Comparison of ENCODE assay signal across 28 mouse cellular contexts in genomic region chr5:46795102-46795501, GRCm38 (mm10).
DNase-seq lines count a peak whose midpoint lies in the region; ATAC-seq and TF ChIP-seq lines count a peak whose summit lies in the region.
"Had no signal": no experiment of that assay in that cellular context is flagged by ENCODE, and none has a peak within 500 bp of the region (broad histone marks: within the 10 kb centered on the region; RNA-seq: fewer than 3 reads in every experiment).

No protein-coding gene starts in this region.

- no peaks in the 10 kb centered on the region for H3K36me3 ChIP-seq in kidney, embryonic 16.5 days (ENCODE audit: insufficient read depth, low read length)
- no peaks in the 10 kb centered on the region for H3K36me3 ChIP-seq in stomach, embryonic 15.5 days
- no peaks in the 10 kb centered on the region for H3K36me3 ChIP-seq in stomach, postnatal 0 days (ENCODE audit: control insufficient read depth, insufficient read depth, low read length)
- H3K36me3 ChIP-seq in stomach, embryonic 16.5 days (ENCODE audit: control insufficient read depth, insufficient read depth, low read length), result no peaks in the 10 kb centered on the region
- H3K36me3 ChIP-seq in embryonic facial prominence, embryonic 10.5 days (replicated peaks), result no peaks in the 10 kb centered on the region
- H3K36me3 ChIP-seq: embryonic facial prominence, embryonic 12.5 days; embryonic facial prominence, embryonic 15.5 days; forebrain, embryonic 12.5 days; forebrain, embryonic 15.5 days; G1E; heart, embryonic 12.5 days; heart, embryonic 15.5 days had no signal

- TF ChIP-seq CTCF in stomach, postnatal 0 days (IDR thresholded peaks at IDR 0.05; ENCODE audit: low read depth), result no peak

- no peaks in the 10 kb centered on the region for H3K27me3 ChIP-seq in kidney, embryonic 16.5 days (ENCODE audit: insufficient read depth, low read length)
- no peaks in the 10 kb centered on the region for H3K27me3 ChIP-seq in stomach, embryonic 15.5 days (replicated peaks)
- H3K27me3 ChIP-seq in stomach, postnatal 0 days (ENCODE audit: control insufficient read depth, insufficient read depth, low read length), result no peaks in the 10 kb centered on the region
- H3K27me3 ChIP-seq in stomach, embryonic 16.5 days (ENCODE audit: control insufficient read depth, insufficient read depth, low read length), result no peaks in the 10 kb centered on the region
- no peaks in the 10 kb centered on the region for H3K27me3 ChIP-seq in embryonic facial prominence, embryonic 10.5 days (replicated peaks; ENCODE audit: low read depth, poor library complexity, severe bottlenecking)
- H3K27me3 ChIP-seq: CH12.LX; embryonic facial prominence, embryonic 12.5 days; embryonic facial prominence, embryonic 15.5 days; forebrain, embryonic 12.5 days; forebrain, embryonic 15.5 days; heart, embryonic 12.5 days; heart, embryonic 15.5 days; Patski had no signal

- H3K4me1 ChIP-seq in kidney, embryonic 16.5 days (ENCODE audit: insufficient read depth, low read length), result peaks cover 15% of the 10 kb centered on the region; the same call in 1 of the 2 replicates
- no peaks in the 10 kb centered on the region for H3K4me1 ChIP-seq in stomach, embryonic 15.5 days
- H3K4me1 ChIP-seq in stomach, postnatal 0 days (replicated peaks; ENCODE audit: control insufficient read depth, insufficient read depth), result no peaks in the 10 kb centered on the region
- no peaks in the 10 kb centered on the region for H3K4me1 ChIP-seq in stomach, embryonic 16.5 days (ENCODE audit: control insufficient read depth, insufficient read depth, low read length)
- H3K4me1 ChIP-seq in embryonic facial prominence, embryonic 10.5 days, result peaks cover 3% of the 10 kb centered on the region
- H3K4me1 ChIP-seq: embryonic facial prominence, embryonic 12.5 days; embryonic facial prominence, embryonic 15.5 days had no signal

- H3K4me3 ChIP-seq in kidney, embryonic 16.5 days (ENCODE audit: low read length), result no peak overlapping the region
- H3K4me3 ChIP-seq in stomach, embryonic 15.5 days (replicated peaks), result no peak overlapping the region
- H3K4me3 ChIP-seq in stomach, postnatal 0 days (ENCODE audit: low read depth, low read length), result no peak overlapping the region
- H3K4me3 ChIP-seq in stomach, embryonic 16.5 days (replicated peaks; ENCODE audit: low read length), result no peak overlapping the region
- no peak overlapping the region for H3K4me3 ChIP-seq in embryonic facial prominence, embryonic 10.5 days
- H3K4me3 ChIP-seq: embryonic facial prominence, embryonic 12.5 days; embryonic facial prominence, embryonic 15.5 days; erythroblast, embryonic 14.5 days; forebrain, embryonic 12.5 days; forebrain, embryonic 15.5 days; heart, embryonic 12.5 days; heart, embryonic 15.5 days had no signal

- no peak for TF ChIP-seq EP300 in stomach, postnatal 0 days (optimal IDR thresholded peaks at IDR 0.05)

- no peak overlapping the region for H3K9ac ChIP-seq in kidney, embryonic 16.5 days (replicated peaks; ENCODE audit: low read length)
- H3K9ac ChIP-seq in stomach, embryonic 15.5 days, result no peak overlapping the region
- no peak overlapping the region for H3K9ac ChIP-seq in stomach, postnatal 0 days (ENCODE audit: low read length)
- H3K9ac ChIP-seq in stomach, embryonic 16.5 days (ENCODE audit: low read length), result no peak overlapping the region
- H3K9ac ChIP-seq: embryonic facial prominence, embryonic 12.5 days; embryonic facial prominence, embryonic 15.5 days; forebrain, embryonic 12.5 days; forebrain, embryonic 15.5 days; heart, embryonic 12.5 days; heart, embryonic 15.5 days; hindbrain, embryonic 14.5 days had no signal

- H3K27ac ChIP-seq in kidney, embryonic 16.5 days (ENCODE audit: low read length), result peak overlapping the region; percentile 46; the same call in 1 of the 2 replicates
- peak overlapping the region; percentile 35; the same call in 1 of the 2 replicates for H3K27ac ChIP-seq in stomach, embryonic 15.5 days
- H3K27ac ChIP-seq in stomach, postnatal 0 days (replicated peaks), result no peak overlapping the region
- H3K27ac ChIP-seq in stomach, embryonic 16.5 days (ENCODE audit: low read length), result peak overlapping the region; percentile 55
- no peak overlapping the region for H3K27ac ChIP-seq in embryonic facial prominence, embryonic 10.5 days (replicated peaks)
- H3K27ac ChIP-seq: embryonic facial prominence, embryonic 12.5 days; embryonic facial prominence, embryonic 15.5 days; forebrain, embryonic 12.5 days; forebrain, embryonic 15.5 days; heart, embryonic 15.5 days; hindbrain, embryonic 14.5 days; hindbrain, postnatal 0 days had no signal

- DNase-seq in kidney, adult 18-20 months, result no peak
- no peak for DNase-seq in stomach, postnatal 0 days (ENCODE audit: low spot score)
- no peak for DNase-seq in embryonic facial prominence, embryonic 10.5 days (ENCODE audit: low spot score)
- DNase-seq: adrenal gland, postnatal 10 days; adrenal gland, postnatal 36 days; B cell, adult 2 months; cerebellum, adult 18-20 months; cerebellum, adult 9-10 months; cerebellum, postnatal 14 days; gastrocnemius, postnatal 25 days; heart, adult 18-20 months; heart, postnatal 10 days; heart, postnatal 4 days had no signal

- no peak overlapping the region for H3K4me2 ChIP-seq in kidney, embryonic 16.5 days (replicated peaks; ENCODE audit: low read depth, low read length)
- no peak overlapping the region for H3K4me2 ChIP-seq in stomach, embryonic 15.5 days
- no peak overlapping the region for H3K4me2 ChIP-seq in stomach, postnatal 0 days (replicated peaks; ENCODE audit: low read depth)
- no peak overlapping the region for H3K4me2 ChIP-seq in stomach, embryonic 16.5 days (ENCODE audit: low read depth, low read length)
- H3K4me2 ChIP-seq: embryonic facial prominence, embryonic 12.5 days; embryonic facial prominence, embryonic 15.5 days; forebrain, embryonic 12.5 days; forebrain, embryonic 15.5 days; heart, embryonic 12.5 days; heart, embryonic 15.5 days; hindbrain, embryonic 14.5 days had no signal

- 67% methylated on average over 2 of the region's 2 CpGs for WGBS in kidney, embryonic 16.5 days
- WGBS in stomach, embryonic 15.5 days, result 57% methylated on average over 2 of the region's 2 CpGs
- 54% methylated on average over 2 of the region's 2 CpGs for WGBS in stomach, postnatal 0 days
- 47% methylated on average over 2 of the region's 2 CpGs for WGBS in stomach, embryonic 16.5 days
- 91% methylated on average over 2 of the region's 2 CpGs for WGBS in embryonic facial prominence, embryonic 10.5 days

- no peak for ATAC-seq in kidney, embryonic 16.5 days (ENCODE audit: low FRiP score, low TSS enrichment)
- peak; percentile 58; the same call in 1 of the 2 replicates for ATAC-seq in stomach, embryonic 15.5 days (ENCODE audit: insufficient read depth, low FRiP score, low read depth)
- no peak; the same call in 1 of the 2 replicates for ATAC-seq in stomach, postnatal 0 days (ENCODE audit: low FRiP score, low TSS enrichment)
- peak; percentile 45; the same call in 1 of the 2 replicates for ATAC-seq in stomach, embryonic 16.5 days (ENCODE audit: insufficient read depth, low FRiP score)
- ATAC-seq: forebrain, embryonic 15.5 days; hindbrain, postnatal 0 days; Patski had no signal

- H3K9me3 ChIP-seq in kidney, embryonic 16.5 days (ENCODE audit: low read length), result no peaks in the 10 kb centered on the region
- H3K9me3 ChIP-seq in stomach, embryonic 15.5 days, result no peaks in the 10 kb centered on the region
- no peaks in the 10 kb centered on the region for H3K9me3 ChIP-seq in stomach, postnatal 0 days (ENCODE audit: control insufficient read depth, low read length)
- no peaks in the 10 kb centered on the region for H3K9me3 ChIP-seq in stomach, embryonic 16.5 days (replicated peaks; ENCODE audit: control insufficient read depth, low read length)
- H3K9me3 ChIP-seq in embryonic facial prominence, embryonic 10.5 days, result no peaks in the 10 kb centered on the region
- H3K9me3 ChIP-seq: embryonic facial prominence, embryonic 12.5 days; embryonic facial prominence, embryonic 15.5 days; forebrain, embryonic 12.5 days; forebrain, embryonic 15.5 days; G1E; heart, embryonic 12.5 days; heart, embryonic 15.5 days had no signal

Comparison
In these comparisons a context has a peak if more than half of its experiments do, and no peak if none do; other contexts are left out.
1. ATAC-seq: peak in stomach, embryonic 15.5 days (single experiment) and stomach, embryonic 16.5 days (single experiment); none in kidney, embryonic 16.5 days (single experiment) and stomach, postnatal 0 days (single experiment).
2. H3K27ac ChIP-seq: peak in kidney, embryonic 16.5 days (single experiment), stomach, embryonic 15.5 days (single experiment) and stomach, embryonic 16.5 days (single experiment); none in stomach, postnatal 0 days (single experiment) and embryonic facial prominence, embryonic 10.5 days (single experiment).